Mouse (Mus musculus): ENCODE measurements around the gene Ube2dnl1. TPM values are rescaled to one million over a fixed set of nuclear protein-coding genes. Genes with fewer than 3 reads are reported as not detected.

The Ube2dnl1 gene
- polyA plus RNA-seq (2017; shearing (Covaris generic)), result not detected

- no peak for ATAC-seq
Measured at GRCm38 (mm10) chrX:114904712-114905111, at the start of gene Ube2dnl1. Ube2dnl1 (plus strand) TSS chrX:114905012.

DNA sequence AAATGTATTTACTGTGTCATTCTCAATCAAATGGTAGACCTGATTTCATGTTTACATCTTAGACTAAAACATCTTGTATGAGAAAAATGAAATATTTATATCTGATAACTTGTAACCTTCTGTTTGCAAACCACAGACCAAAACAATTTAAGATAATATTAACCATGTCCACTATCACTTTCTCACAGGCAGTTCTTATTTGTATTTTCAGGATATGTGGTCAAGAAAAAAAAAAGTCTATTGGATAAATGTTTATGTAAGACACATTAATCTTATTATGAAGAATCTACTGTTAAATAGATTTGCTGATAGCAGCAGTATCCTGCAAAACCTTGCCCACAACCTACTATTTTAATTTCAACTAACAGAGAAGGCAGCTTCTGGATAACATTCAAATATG lies 9.3 kb upstream of the Ube2dnl1 start:
- no peak for ATAC-seq

DNA sequence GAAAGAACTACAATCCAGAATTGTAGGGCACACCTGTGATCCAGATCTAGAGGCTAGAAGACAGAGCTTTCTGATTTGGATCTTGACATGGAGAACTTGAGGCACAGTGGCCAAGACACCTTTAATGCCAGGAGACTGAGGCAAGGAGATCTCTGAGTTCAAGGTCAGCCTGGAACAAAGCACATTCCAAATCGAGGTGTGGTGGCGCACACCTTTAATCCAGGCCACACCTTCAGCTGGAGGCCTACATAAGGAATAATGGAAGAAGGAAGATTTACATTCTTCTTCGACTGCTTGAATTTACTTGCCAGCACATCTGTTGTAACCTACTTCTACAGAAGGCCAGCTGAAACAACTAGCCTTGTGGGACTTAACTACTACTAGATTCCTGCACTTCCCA lies 7.3 kb upstream of the Ube2dnl1 start:
- ATAC-seq, result no peak

DNA sequence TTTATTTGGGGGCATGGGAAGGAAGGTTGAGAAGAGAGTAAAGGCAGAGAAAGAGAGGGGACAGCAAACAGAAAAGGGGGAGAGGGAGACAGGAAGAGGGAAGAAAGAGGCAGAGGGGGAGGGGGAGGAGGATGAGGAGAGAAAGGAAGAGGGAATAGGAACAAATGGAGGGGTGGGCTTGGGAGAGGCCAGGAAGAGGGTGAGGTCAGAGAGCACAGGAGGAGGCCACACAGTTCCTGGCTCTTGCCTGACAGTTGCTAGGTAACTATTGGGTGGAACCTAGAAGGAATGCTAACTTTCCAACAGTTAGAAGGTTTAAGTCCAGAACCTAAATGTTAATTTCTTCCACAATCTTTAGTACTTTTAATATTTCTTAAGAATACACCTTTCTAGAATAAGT lies 1.4 kb upstream of the Ube2dnl1 start:
- no peak for ATAC-seq

DNA sequence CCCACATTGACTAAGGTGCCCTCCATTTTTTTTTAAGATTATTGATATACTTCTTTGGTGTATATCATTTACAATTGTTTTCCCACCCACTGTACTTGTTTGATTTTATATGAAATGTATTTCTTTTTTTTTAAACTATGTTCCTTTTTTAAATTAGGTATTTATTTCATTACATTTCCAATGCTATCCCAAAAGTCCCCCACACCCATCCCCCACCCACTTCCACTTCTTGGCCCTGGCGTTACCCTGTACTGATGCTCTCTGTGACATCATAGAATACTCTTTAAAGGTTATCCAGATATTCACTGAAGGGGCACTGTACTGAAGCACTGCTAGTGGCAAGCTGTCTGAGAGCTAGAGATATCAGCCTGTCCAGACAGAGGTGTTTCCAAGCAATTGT lies 2.5 kb downstream of the Ube2dnl1 start, which contains the start of gene Ube2dnl2:
TSS of gene Ube2dnl2 (plus strand) at position 301 of the 400 bp plus-strand sequence.
- ATAC-seq, result no peak

- ATAC-seq, result no peak
Measured at GRCm38 (mm10) chrX:114955066-114955465, 50.3 kb downstream of the Ube2dnl1 start.

Other genes starting within 250 kb of the Ube2dnl1 start
- not detected for gene Ube2dnl2, start 2.6 kb downstream of the Ube2dnl1 start, polyA plus RNA-seq (2017; shearing (Covaris generic))

All from activated CD4-positive, CD25-positive, alpha-beta regulatory T cell, adult 4 months (primary cell).